Mouse (Mus musculus) C2C12 (cell line): ENCODE measurements around the gene Srrd. TPM values are rescaled to one million over a fixed set of nuclear protein-coding genes. Genes with fewer than 3 reads are reported as not detected.

ENCODE experiments used
- H3K27me3 ChIP-seq: one replicate; pipeline ENCODE4 v1.6.1; 2011; ENCODE audit not compliant: control insufficient read depth, insufficient read depth, insufficient read length
- H3K36me3 ChIP-seq: one replicate; pipeline ENCODE4 v1.6.1; 2011; ENCODE audit not compliant: control insufficient read depth, insufficient read depth
- H3K4me3 ChIP-seq: one replicate; pipeline ENCODE4 v1.5.1; 2011; ENCODE audit warnings: mild to moderate bottlenecking, control low read depth; ENCODE audit not compliant: poor library complexity, insufficient read depth, severe bottlenecking
- H3K79me2 ChIP-seq: one replicate; pipeline ENCODE4 v1.6.1; 2011; ENCODE audit not compliant: control insufficient read depth, insufficient read depth
- H3K79me3 ChIP-seq: one replicate; pipeline ENCODE4 v1.6.1; 2011; ENCODE audit warnings: low read depth, control low read depth
- H3ac ChIP-seq: one replicate; pipeline ENCODE3; 2011; ENCODE audit warnings: low read depth; ENCODE audit not compliant: control insufficient read depth, insufficient read length
- CEBPB ChIP-seq: IDR thresholded peaks from one replicate; pipeline ENCODE4 v1.6.1; 2011; ENCODE audit warnings: low read depth, mild to moderate bottlenecking, control low read depth, moderate library complexity
- CTCF ChIP-seq: IDR thresholded peaks from one replicate; pipeline ENCODE4 v1.5.1; 2011; ENCODE audit not compliant: control insufficient read depth, insufficient read depth, insufficient read length
- FOSL1 ChIP-seq: IDR thresholded peaks from one replicate; pipeline ENCODE4 v1.8.0; 2011; ENCODE audit warnings: mild to moderate bottlenecking, low read length; ENCODE audit not compliant: poor library complexity, insufficient read depth, severe bottlenecking
- MAX ChIP-seq: IDR thresholded peaks from one replicate; pipeline ENCODE4 v1.6.1; 2011; ENCODE audit warnings: mild to moderate bottlenecking, control low read depth
- MYOD1 ChIP-seq: IDR thresholded peaks from one replicate; pipeline ENCODE4 v1.6.1; 2011; ENCODE audit warnings: low read depth; ENCODE audit not compliant: control insufficient read depth, insufficient read length
- MYOG ChIP-seq: IDR thresholded peaks from one replicate; pipeline ENCODE4 v1.6.1; 2011; ENCODE audit not compliant: control insufficient read depth, insufficient read length; ENCODE audit errors: extremely low read depth
- USF1 ChIP-seq: IDR thresholded peaks from one replicate; pipeline ENCODE4 v1.6.1; 2011; ENCODE audit warnings: low read depth, mild to moderate bottlenecking, control low read depth, moderate library complexity
- polyA plus RNA-seq: library from polyadenylated mRNA; unstranded; fragments of >200 nt; fragmentation: generic; extraction: Trizol; gene quantifications from one replicate; pipeline ENCODE4 v1.2.1, GENCODE M21; 2012; ENCODE audit warnings: missing spikeins

Gene Srrd
- polyA plus RNA-seq, 1 experiment, result 26.2 TPM

GRCm38 (mm10) chr5:112298226-112298988, 44.4 kb downstream of the Srrd start:
- Histone ChIP-seq H3K79me2 (peaks cover 100% of the 10 kb centered on the region), H3ac (no peak overlapping the region), H3K36me3 (peaks cover 42% of the 10 kb centered on the region), H3K27me3 (no peaks in the 10 kb centered on the region), H3K79me3 (peaks cover 89% of the 10 kb centered on the region), H3K4me3 (no peak overlapping the region)
- TF ChIP-seq CTCF, result no peak
- TF ChIP-seq MYOG, result no peak
- no peak for TF ChIP-seq FOSL1
- no peak for TF ChIP-seq MAX
- TF ChIP-seq CEBPB, result no peak
- TF ChIP-seq USF1, result no peak
- no peak for TF ChIP-seq MYOD1

- H3K27me3 ChIP-seq, result no peaks in the 10 kb centered on the region
- peaks cover 90% of the 10 kb centered on the region for H3K79me3 ChIP-seq
- H3K4me3 ChIP-seq, result no peak overlapping the region
- peak; percentile 48 for TF ChIP-seq USF1
- TF ChIP-seq MYOD1, result no peak
- TF ChIP-seq FOSL1, result no peak
- no peak for TF ChIP-seq MAX
- H3K79me2 ChIP-seq, result peaks cover 100% of the 10 kb centered on the region
- H3K36me3 ChIP-seq, result peaks cover 32% of the 10 kb centered on the region
- H3ac ChIP-seq, result no peak overlapping the region
Measured at GRCm38 (mm10) chr5:112297257-112297656, 45.6 kb downstream of the Srrd start.

DNA sequence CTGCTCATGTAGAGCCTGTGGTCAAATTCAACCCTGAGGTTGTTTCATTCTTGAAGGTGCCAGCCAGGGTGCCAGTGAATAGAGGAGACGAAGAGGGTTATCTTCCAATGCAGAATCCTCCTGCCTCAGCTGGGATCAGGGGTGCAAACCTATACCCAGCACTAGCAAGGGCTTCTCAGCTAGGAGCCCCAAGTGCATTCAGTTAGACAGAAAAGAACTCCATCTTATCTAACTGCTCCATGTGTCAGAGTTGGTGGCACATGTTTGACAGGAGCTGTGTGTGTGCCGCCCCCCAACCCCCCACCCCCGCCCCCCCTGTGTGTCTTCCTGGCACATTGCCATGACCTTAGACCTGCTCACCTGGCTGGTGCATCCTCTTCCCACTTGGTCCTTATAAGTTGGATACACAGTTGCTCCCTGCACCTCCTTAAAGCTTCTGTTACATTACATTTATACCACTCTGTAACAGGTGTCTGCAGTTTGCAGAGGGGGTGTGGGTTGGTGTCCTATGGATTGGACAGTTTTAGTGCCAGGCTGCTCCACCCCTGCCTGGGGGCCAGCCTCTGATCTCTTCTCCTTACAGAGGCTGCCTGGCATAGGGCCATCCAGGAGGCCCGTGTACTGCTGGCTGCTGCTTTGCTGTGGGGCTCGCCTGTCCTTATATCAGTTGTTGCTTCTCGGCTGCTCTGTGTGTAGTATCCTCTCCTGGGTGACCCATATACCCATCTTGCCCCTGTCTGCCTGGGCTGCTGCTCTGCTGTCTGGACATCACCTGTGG, 46.2 kb downstream of the Srrd start:
- no peak overlapping the region for H3ac ChIP-seq
- no peak overlapping the region for H3K4me3 ChIP-seq
- no peak for TF ChIP-seq MYOD1
- no peak for TF ChIP-seq CTCF
- TF ChIP-seq CEBPB, result no peak
- TF ChIP-seq USF1, result no peak
- no peak for TF ChIP-seq MAX
- TF ChIP-seq FOSL1, result no peak
- no peak for TF ChIP-seq MYOG
- peaks cover 37% of the 10 kb centered on the region for H3K36me3 ChIP-seq
- H3K79me2 ChIP-seq, result peaks cover 100% of the 10 kb centered on the region
- peaks cover 91% of the 10 kb centered on the region for H3K79me3 ChIP-seq
- H3K27me3 ChIP-seq, result no peaks in the 10 kb centered on the region

DNA sequence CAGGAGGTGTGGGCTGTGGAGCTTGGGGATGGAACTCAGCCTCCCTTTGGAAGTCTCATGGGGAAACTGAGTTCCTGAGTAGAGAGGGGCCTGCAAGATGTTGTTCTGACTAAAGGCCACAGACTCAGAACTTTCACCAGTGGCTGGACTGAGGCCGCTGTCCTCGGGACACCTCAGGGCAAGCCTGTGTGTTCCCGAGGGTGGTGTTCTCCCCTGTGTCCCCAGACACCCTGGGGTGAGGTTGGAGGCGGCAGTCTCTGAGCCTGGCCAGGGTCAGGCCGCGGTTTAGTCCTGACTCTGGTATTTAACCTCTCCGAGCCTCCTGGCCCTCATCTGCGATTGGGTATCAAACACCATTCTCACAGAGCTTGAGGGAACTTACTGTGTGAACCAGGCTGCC, 47.3 kb downstream of the Srrd start:
- H3K79me2 ChIP-seq, result peaks cover 100% of the 10 kb centered on the region
- peaks cover 33% of the 10 kb centered on the region for H3K36me3 ChIP-seq
- H3K4me3 ChIP-seq, result no peak overlapping the region
- TF ChIP-seq CEBPB (no peak), MAX (no peak), MYOG (no peak), USF1 (no peak), MYOD1 (no peak), CTCF (no peak), FOSL1 (no peak)
- H3K27me3 ChIP-seq, result no peaks in the 10 kb centered on the region
- peak overlapping the region; percentile 50 for H3ac ChIP-seq
- H3K79me3 ChIP-seq, result peaks cover 91% of the 10 kb centered on the region

DNA sequence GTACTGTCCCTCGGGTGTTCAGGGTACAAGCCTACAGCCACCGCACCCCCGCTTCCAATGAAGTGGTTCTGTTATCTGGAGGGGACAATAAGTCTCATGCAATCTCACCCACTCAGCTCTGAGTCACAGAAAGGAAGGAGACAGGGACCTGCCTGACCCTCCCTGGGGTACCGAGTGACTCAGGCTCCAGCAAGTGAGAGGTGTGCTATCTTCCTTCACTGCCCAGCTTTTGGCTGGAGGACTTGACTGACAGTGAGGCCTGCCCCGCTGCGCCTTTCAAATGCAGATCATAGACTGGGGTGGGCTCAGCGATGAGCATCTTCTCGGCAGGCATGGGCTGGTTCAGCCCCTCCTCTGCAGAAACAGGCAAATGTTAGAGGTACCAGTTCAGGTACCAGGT, 47.7 kb downstream of the Srrd start:
- Histone ChIP-seq H3K79me2 (peaks cover 100% of the 10 kb centered on the region), H3K4me3 (no peak overlapping the region), H3K79me3 (peaks cover 91% of the 10 kb centered on the region), H3K27me3 (no peaks in the 10 kb centered on the region), H3K36me3 (peaks cover 37% of the 10 kb centered on the region), H3ac (no peak overlapping the region)
- TF ChIP-seq MYOD1 (peak; percentile 82), FOSL1 (peak; percentile 70), CTCF (no peak), USF1 (no peak), MAX (peak; percentile 33), MYOG (no peak), CEBPB (peak; percentile 18)
